Mouse (Mus musculus) kidney, adult 2 months (tissue): ENCODE measurements around the gene Samd1.

Source experiments
- CTCF ChIP-seq: fragments of 200-500 bp; conservative IDR thresholded peaks from 2 replicates; pipeline ENCODE4 v1.5.1; 2011; ENCODE audit warnings: low read depth, mild to moderate bottlenecking, control low read depth, low read length, moderate library complexity, mixed read lengths; ENCODE audit not compliant: insufficient read depth, insufficient read length
- POLR2A ChIP-seq: fragments of 200-500 bp; IDR thresholded peaks from one replicate; pipeline ENCODE4 v1.6.1; 2011; ENCODE audit warnings: low read depth, low read length, control low read depth

GRCm38 (mm10) chr8:83972150-83973120 is 25.0 kb upstream of the Samd1 start, which contains the start of gene Prkaca:
- no peak for TF ChIP-seq CTCF
- peak; percentile 20 for TF ChIP-seq POLR2A
